Mouse (Mus musculus): ENCODE results near the gene Erc2. TPM values are rescaled to one million over a fixed set of nuclear protein-coding genes. Genes with fewer than 3 reads are reported as not detected.

Erc2 gene
- polyA plus RNA-seq, 1 experiment from 2014 or later, result 1.9 TPM

GRCm38 (mm10) chr14:27669939-27670338 is 47.7 kb downstream of the Erc2 start:
- DNase-seq, result no peak
- no peak overlapping the region for H3K9ac ChIP-seq (replicated peaks)
- H3K4me1 ChIP-seq (ENCODE audit: insufficient read depth), result no peaks in the 10 kb centered on the region
- WGBS (ENCODE audit: insufficient replicate concordance), result 70% methylated on average over 3 of the region's 3 CpGs
- H3K4me2 ChIP-seq (ENCODE audit: low read depth, low read length), result no peak overlapping the region
- no peaks in the 10 kb centered on the region for H3K36me3 ChIP-seq (replicated peaks; ENCODE audit: insufficient read depth, low read length)
- no peak overlapping the region for H3K4me3 ChIP-seq (ENCODE audit: low read depth, low read length)
- no peaks in the 10 kb centered on the region for H3K27me3 ChIP-seq (ENCODE audit: insufficient read depth, low read length)
- TF ChIP-seq EP300 (IDR thresholded peaks at IDR 0.05; ENCODE audit: low read depth) (no peak), CTCF (IDR thresholded peaks at IDR 0.05; ENCODE audit: low read depth) (no peak)
- H3K27ac ChIP-seq (ENCODE audit: low read depth), result no peak overlapping the region
- ATAC-seq, result no peak
- no peaks in the 10 kb centered on the region for H3K9me3 ChIP-seq (ENCODE audit: low read length)

- 88% methylated on average over 7 of the region's 7 CpGs for WGBS (ENCODE audit: insufficient replicate concordance)
- Histone ChIP-seq H3K4me2 (ENCODE audit: low read depth, low read length) (no peak overlapping the region), H3K4me3 (ENCODE audit: low read depth, low read length) (no peak overlapping the region), H3K36me3 (replicated peaks; ENCODE audit: insufficient read depth, low read length) (no peaks in the 10 kb centered on the region), H3K27me3 (ENCODE audit: insufficient read depth, low read length) (no peaks in the 10 kb centered on the region), H3K27ac (ENCODE audit: low read depth) (no peak overlapping the region), H3K9ac (replicated peaks) (no peak overlapping the region), H3K4me1 (ENCODE audit: insufficient read depth) (no peaks in the 10 kb centered on the region), H3K9me3 (ENCODE audit: low read length) (no peaks in the 10 kb centered on the region)
- no peak for TF ChIP-seq EP300 (IDR thresholded peaks at IDR 0.05; ENCODE audit: low read depth)
- TF ChIP-seq CTCF (IDR thresholded peaks at IDR 0.05; ENCODE audit: low read depth), result no peak
- ATAC-seq (no peak), DNase-seq (no peak)
Observed at GRCm38 (mm10) chr14:27672761-27673160, 50.5 kb downstream of the Erc2 start.

- no peaks in the 10 kb centered on the region for H3K4me1 ChIP-seq (ENCODE audit: insufficient read depth)
- no peaks in the 10 kb centered on the region for H3K27me3 ChIP-seq (ENCODE audit: insufficient read depth, low read length)
- 72% methylated on average over 4 of the region's 4 CpGs for WGBS (ENCODE audit: insufficient replicate concordance)
- no peak overlapping the region for H3K4me2 ChIP-seq (ENCODE audit: low read depth, low read length)
- TF ChIP-seq CTCF (IDR thresholded peaks at IDR 0.05; ENCODE audit: low read depth), result no peak
- no peak for TF ChIP-seq EP300 (IDR thresholded peaks at IDR 0.05; ENCODE audit: low read depth)
- no peak for ATAC-seq
- no peak overlapping the region for H3K27ac ChIP-seq (ENCODE audit: low read depth)
- no peaks in the 10 kb centered on the region for H3K9me3 ChIP-seq (ENCODE audit: low read length)
- H3K36me3 ChIP-seq (replicated peaks; ENCODE audit: insufficient read depth, low read length), result no peaks in the 10 kb centered on the region
- DNase-seq, result no peak
- no peak overlapping the region for H3K4me3 ChIP-seq (ENCODE audit: low read depth, low read length)
- H3K9ac ChIP-seq (replicated peaks), result no peak overlapping the region
Observed at GRCm38 (mm10) chr14:27674096-27674495, 51.9 kb downstream of the Erc2 start.

GRCm38 (mm10) chr14:27674561-27674960 is 52.3 kb downstream of the Erc2 start:
- Histone ChIP-seq H3K4me1 (ENCODE audit: insufficient read depth) (no peaks in the 10 kb centered on the region), H3K9me3 (ENCODE audit: low read length) (no peaks in the 10 kb centered on the region), H3K27me3 (ENCODE audit: insufficient read depth, low read length) (no peaks in the 10 kb centered on the region), H3K27ac (ENCODE audit: low read depth) (no peak overlapping the region), H3K4me2 (ENCODE audit: low read depth, low read length) (no peak overlapping the region), H3K9ac (replicated peaks) (no peak overlapping the region), H3K4me3 (ENCODE audit: low read depth, low read length) (no peak overlapping the region), H3K36me3 (replicated peaks; ENCODE audit: insufficient read depth, low read length) (no peaks in the 10 kb centered on the region)
- DNase-seq (no peak), ATAC-seq (no peak)
- TF ChIP-seq CTCF (IDR thresholded peaks at IDR 0.05; ENCODE audit: low read depth) (no peak), EP300 (IDR thresholded peaks at IDR 0.05; ENCODE audit: low read depth) (no peak)
- WGBS (ENCODE audit: insufficient replicate concordance), result 77% methylated on average over 10 of the region's 10 CpGs

- DNase-seq, result no peak
- no peaks in the 10 kb centered on the region for H3K4me1 ChIP-seq (ENCODE audit: insufficient read depth)
Observed at GRCm38 (mm10) chr14:27675071-27675470, 52.8 kb downstream of the Erc2 start.

GRCm38 (mm10) chr14:27682368-27683052 is 60.3 kb downstream of the Erc2 start:
- H3K36me3 ChIP-seq (replicated peaks; ENCODE audit: insufficient read depth, low read length), result no peaks in the 10 kb centered on the region
- no peak for DNase-seq
- no peak overlapping the region for H3K4me2 ChIP-seq (ENCODE audit: low read depth, low read length)
- 54% methylated on average over 3 of the region's 3 CpGs for WGBS (ENCODE audit: insufficient replicate concordance)
- H3K9ac ChIP-seq (replicated peaks), result no peak overlapping the region
- no peaks in the 10 kb centered on the region for H3K27me3 ChIP-seq (ENCODE audit: insufficient read depth, low read length)
- no peaks in the 10 kb centered on the region for H3K9me3 ChIP-seq (ENCODE audit: low read length)
- H3K4me3 ChIP-seq (ENCODE audit: low read depth, low read length), result no peak overlapping the region
- ATAC-seq, result peak; percentile 72
- TF ChIP-seq EP300 (IDR thresholded peaks at IDR 0.05; ENCODE audit: low read depth) (peak; percentile 16; the same call in 1 of the 2 replicates), CTCF (IDR thresholded peaks at IDR 0.05; ENCODE audit: low read depth) (no peak)
- H3K4me1 ChIP-seq (ENCODE audit: insufficient read depth), result peaks cover 3% of the 10 kb centered on the region; the same call in 1 of the 2 replicates
- peak overlapping the region; percentile 84 for H3K27ac ChIP-seq (ENCODE audit: low read depth)

More at GRCm38 (mm10) chr14:27675071-27675470, 52.8 kb downstream of the Erc2 start:
- ATAC-seq, result no peak
- TF ChIP-seq EP300 (IDR thresholded peaks at IDR 0.05; ENCODE audit: low read depth) (no peak), CTCF (IDR thresholded peaks at IDR 0.05; ENCODE audit: low read depth) (no peak)
- H3K9ac ChIP-seq (replicated peaks), result no peak overlapping the region
- H3K36me3 ChIP-seq (replicated peaks; ENCODE audit: insufficient read depth, low read length), result no peaks in the 10 kb centered on the region
- no peaks in the 10 kb centered on the region for H3K9me3 ChIP-seq (ENCODE audit: low read length)
- H3K4me3 ChIP-seq (ENCODE audit: low read depth, low read length), result no peak overlapping the region
- H3K4me2 ChIP-seq (ENCODE audit: low read depth, low read length), result no peak overlapping the region
- H3K27ac ChIP-seq (ENCODE audit: low read depth), result no peak overlapping the region
- 65% methylated on average over 6 of the region's 6 CpGs for WGBS (ENCODE audit: insufficient replicate concordance)
- H3K27me3 ChIP-seq (ENCODE audit: insufficient read depth, low read length), result no peaks in the 10 kb centered on the region

Data from liver, postnatal 0 days (tissue).